Mouse (Mus musculus) lung, embryonic 16.5 days (tissue): ENCODE measurements around the gene Fbxw4. TPM values are rescaled to one million over a fixed set of nuclear protein-coding genes. Genes with fewer than 3 reads are reported as not detected.
A peak's percentile ranks its signal among the peaks of the same experiment; 100 is the strongest.

ENCODE experiments used
- ATAC-seq: fragments of 200-750 bp; cut with Nextera tagmentation; 2 replicates; pipeline ENCODE4 v1.8.0; 2017; ENCODE audit warnings: low read depth, mild to moderate bottlenecking, moderate library complexity
- H3K27ac ChIP-seq: fragments of 300-500 bp; sonication (generic); 2 replicates; pipeline ENCODE4 v1.5.1; 2014; ENCODE audit warnings: mild to moderate bottlenecking, control low read depth, low read length
- H3K27me3 ChIP-seq: fragments of 300-500 bp; sonication (generic); 2 replicates; pipeline ENCODE4 v1.6.1; 2014; ENCODE audit warnings: low read depth, low read length, mixed read lengths; ENCODE audit not compliant: control insufficient read depth, insufficient read depth
- H3K36me3 ChIP-seq: fragments of 300-500 bp; sonication (generic); 2 replicates; pipeline ENCODE4 v1.6.1; 2014; ENCODE audit warnings: low read length; ENCODE audit not compliant: control insufficient read depth, insufficient read depth
- H3K4me1 ChIP-seq: fragments of 300-500 bp; sonication (generic); replicated peaks from 2 replicates; pipeline ENCODE4 v1.6.1; 2014; ENCODE audit warnings: low read length, mixed read lengths; ENCODE audit not compliant: control insufficient read depth, insufficient read depth
- H3K4me2 ChIP-seq: fragments of 300-500 bp; sonication (generic); 2 replicates; pipeline ENCODE4 v1.6.1; 2014; ENCODE audit warnings: low read depth, low read length, control low read depth
- H3K4me3 ChIP-seq: fragments of 300-500 bp; sonication (generic); 2 replicates; pipeline ENCODE4 v1.5.1; 2014; ENCODE audit warnings: mild to moderate bottlenecking, low read length, control low read depth
- H3K9ac ChIP-seq: fragments of 300-500 bp; sonication (generic); 2 replicates; pipeline ENCODE4 v1.6.1; 2014; ENCODE audit warnings: low read length, control low read depth
- H3K9me3 ChIP-seq: fragments of 300-500 bp; sonication (generic); 2 replicates; pipeline ENCODE4 v1.6.1; 2016; ENCODE audit warnings: low read length; ENCODE audit not compliant: control insufficient read depth
- WGBS: fragments of 180-500 bp; shearing (Covaris S2); extraction: QIAGEN DNeasy Blood & Tissue Kit; methylation state at CpG from one replicate; pipeline ENCODE4 v1.1.7; 2014; 5-methylcytosine and 5-hydroxymethylcytosine counted together
- polyA plus RNA-seq: library from polyadenylated mRNA; unstranded; fragments of >200 nt; fragmentation: Nextera tagmentation; extraction: Ambion mirVana; gene quantifications from 2 replicates; pipeline ENCODE4 v1.2.1, GENCODE M21; 2015

The Fbxw4 gene
- polyA plus RNA-seq, 1 experiment from 2014 or later, result 4.3 TPM

GRCm38 (mm10) chr19:45579416-45579815 is 80.7 kb downstream of the Fbxw4 start:
- Histone ChIP-seq H3K27ac (no peak overlapping the region), H3K4me2 (no peak overlapping the region), H3K27me3 (no peaks in the 10 kb centered on the region), H3K9ac (no peak overlapping the region), H3K4me3 (no peak overlapping the region), H3K4me1 (peaks cover 37% of the 10 kb centered on the region), H3K9me3 (no peaks in the 10 kb centered on the region), H3K36me3 (peaks cover 9% of the 10 kb centered on the region)
- no peak for ATAC-seq
- 85% methylated on average over 7 of the region's 7 CpGs for WGBS

GRCm38 (mm10) chr19:45578976-45579375 is 81.1 kb downstream of the Fbxw4 start:
- no peaks in the 10 kb centered on the region for H3K27me3 ChIP-seq
- H3K27ac ChIP-seq, result no peak overlapping the region
- no peak overlapping the region for H3K9ac ChIP-seq
- no peak overlapping the region for H3K4me2 ChIP-seq
- H3K4me3 ChIP-seq, result no peak overlapping the region
- H3K4me1 ChIP-seq, result peaks cover 42% of the 10 kb centered on the region
- ATAC-seq, result no peak
- WGBS, result 85% methylated on average over 12 of the region's 12 CpGs
- no peaks in the 10 kb centered on the region for H3K9me3 ChIP-seq
- peaks cover 9% of the 10 kb centered on the region for H3K36me3 ChIP-seq

GRCm38 (mm10) chr19:45577141-45577750 is 82.9 kb downstream of the Fbxw4 start:
- Histone ChIP-seq H3K27me3 (no peaks in the 10 kb centered on the region), H3K9me3 (no peaks in the 10 kb centered on the region), H3K4me3 (no peak overlapping the region), H3K4me2 (no peak overlapping the region), H3K9ac (no peak overlapping the region), H3K36me3 (peaks cover 9% of the 10 kb centered on the region), H3K4me1 (peaks cover 40% of the 10 kb centered on the region), H3K27ac (no peak overlapping the region)
- no peak for ATAC-seq
- 60% methylated on average over 14 of the region's 14 CpGs for WGBS

- Histone ChIP-seq H3K36me3 (peaks cover 9% of the 10 kb centered on the region), H3K27ac (peak overlapping the region; percentile 88), H3K9me3 (no peaks in the 10 kb centered on the region), H3K4me2 (peak overlapping the region; percentile 13; the same call in 1 of the 2 replicates), H3K9ac (no peak overlapping the region), H3K4me3 (no peak overlapping the region), H3K4me1 (peaks cover 35% of the 10 kb centered on the region), H3K27me3 (no peaks in the 10 kb centered on the region)
- peak; percentile 62 for ATAC-seq
- WGBS, result 5% methylated on average over 8 of the region's 8 CpGs
These were observed 84.5 kb downstream of the Fbxw4 start for GRCm38 (mm10) chr19:45575632-45576001.

- Histone ChIP-seq H3K9me3 (no peaks in the 10 kb centered on the region), H3K4me2 (peak overlapping the region; percentile 13; the same call in 1 of the 2 replicates), H3K27me3 (no peaks in the 10 kb centered on the region), H3K4me3 (no peak overlapping the region), H3K4me1 (peaks cover 35% of the 10 kb centered on the region), H3K27ac (peak overlapping the region; percentile 88), H3K36me3 (peaks cover 9% of the 10 kb centered on the region), H3K9ac (no peak overlapping the region; the same call in 1 of the 2 replicates)
- WGBS, result 12% methylated on average over 19 of the region's 19 CpGs
- ATAC-seq, result peak; percentile 56
These were observed 85.0 kb downstream of the Fbxw4 start for GRCm38 (mm10) chr19:45574941-45575631.

- Histone ChIP-seq H3K4me1 (peaks cover 35% of the 10 kb centered on the region), H3K9me3 (no peaks in the 10 kb centered on the region), H3K4me2 (no peak overlapping the region), H3K27me3 (no peaks in the 10 kb centered on the region), H3K36me3 (peaks cover 9% of the 10 kb centered on the region), H3K9ac (no peak overlapping the region), H3K27ac (peak overlapping the region; percentile 88), H3K4me3 (no peak overlapping the region)
- WGBS, result 47% methylated on average over 7 of the region's 7 CpGs
- ATAC-seq, result no peak
These were observed 85.7 kb downstream of the Fbxw4 start for GRCm38 (mm10) chr19:45574339-45574898.

- 16% methylated on average over 6 of the region's 6 CpGs for WGBS
- no peak overlapping the region for H3K9ac ChIP-seq
- peak; percentile 57; the same call in 1 of the 2 replicates for ATAC-seq
- no peak overlapping the region for H3K27ac ChIP-seq
- no peak overlapping the region for H3K4me2 ChIP-seq
- H3K9me3 ChIP-seq, result no peaks in the 10 kb centered on the region
- H3K36me3 ChIP-seq, result peaks cover 5% of the 10 kb centered on the region
- H3K4me1 ChIP-seq, result peaks cover 35% of the 10 kb centered on the region
- H3K27me3 ChIP-seq, result no peaks in the 10 kb centered on the region
- no peak overlapping the region for H3K4me3 ChIP-seq
These were observed 86.2 kb downstream of the Fbxw4 start for GRCm38 (mm10) chr19:45573861-45574267.

- H3K4me1 ChIP-seq, result peaks cover 35% of the 10 kb centered on the region
- no peak overlapping the region for H3K4me3 ChIP-seq
- ATAC-seq, result no peak
- H3K36me3 ChIP-seq, result no peaks in the 10 kb centered on the region; the same call in 1 of the 2 replicates
- no peak overlapping the region for H3K27ac ChIP-seq
- no peaks in the 10 kb centered on the region for H3K27me3 ChIP-seq
- no peak overlapping the region for H3K9ac ChIP-seq
- no peak overlapping the region for H3K4me2 ChIP-seq
- 81% methylated on average over 6 of the region's 6 CpGs for WGBS
- H3K9me3 ChIP-seq, result no peaks in the 10 kb centered on the region
These were observed 87.1 kb downstream of the Fbxw4 start for GRCm38 (mm10) chr19:45573033-45573432.

GRCm38 (mm10) chr19:45567367-45567766 is 92.7 kb downstream of the Fbxw4 start:
- H3K9me3 ChIP-seq, result no peaks in the 10 kb centered on the region
- no peak overlapping the region for H3K27ac ChIP-seq
- WGBS, result 50% methylated on average over 14 of the region's 14 CpGs
- no peak overlapping the region for H3K4me2 ChIP-seq
- H3K36me3 ChIP-seq, result no peaks in the 10 kb centered on the region
- H3K4me3 ChIP-seq, result no peak overlapping the region
- no peak for ATAC-seq
- no peaks in the 10 kb centered on the region for H3K27me3 ChIP-seq
- no peaks in the 10 kb centered on the region for H3K4me1 ChIP-seq
- H3K9ac ChIP-seq, result no peak overlapping the region
